Mouse (Mus musculus) ES-CJ7 (cell line): ENCODE data around the gene Gm6583.
A peak's percentile ranks its signal among the peaks of the same experiment; 100 is the strongest.

Source experiments
- DNase-seq: peaks from one replicate; pipeline ENCODE4 v3.0.0; 2011; ENCODE audit warnings: low read depth, low spot score

Gene Gm6583

DNA sequence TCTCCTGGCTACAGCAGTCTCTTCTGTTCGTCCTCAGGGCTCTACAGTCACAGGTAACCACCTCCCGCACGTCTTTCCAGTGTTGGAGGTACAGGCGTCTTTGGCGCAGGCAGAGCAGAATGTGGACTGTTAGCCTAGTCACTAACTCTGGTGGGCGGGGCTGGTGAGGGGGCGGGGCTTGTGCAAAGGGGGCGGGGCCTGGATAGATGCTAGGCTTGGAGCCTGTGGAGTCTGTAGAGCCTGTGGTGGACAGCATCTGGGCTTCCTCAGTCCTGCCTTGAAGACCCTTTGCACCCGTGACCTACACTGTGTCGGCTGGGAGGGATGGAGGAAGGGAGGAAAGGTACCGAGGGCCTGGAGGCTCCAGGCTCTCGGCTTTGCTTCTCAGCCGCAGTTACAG lies at the start of gene Gm6583:
Gm6583 (minus strand) TSS at position 124 of the 400 bp plus-strand sequence.
- peak; percentile 41 for DNase-seq

DNA sequence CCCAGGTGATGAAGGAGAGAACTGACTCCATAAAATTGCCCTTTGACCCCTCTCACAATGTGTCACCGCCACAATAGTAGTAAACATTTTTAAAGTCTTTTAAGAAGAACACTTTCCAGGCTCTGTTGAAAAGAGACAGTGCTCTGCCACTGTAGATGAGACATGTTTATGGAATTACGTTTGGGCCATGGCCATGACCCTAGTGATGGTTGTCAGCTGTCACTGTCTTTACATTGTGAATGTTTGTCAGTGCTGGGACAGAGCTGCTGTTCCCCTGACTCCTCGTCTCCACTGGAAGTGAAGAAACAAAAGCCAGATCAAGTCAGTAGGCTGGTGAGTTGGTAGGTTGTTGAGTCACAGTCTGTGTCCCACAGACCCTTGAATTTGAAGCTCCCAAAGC lies 46.6 kb upstream of the Gm6583 start:
- DNase-seq: no peak

DNA sequence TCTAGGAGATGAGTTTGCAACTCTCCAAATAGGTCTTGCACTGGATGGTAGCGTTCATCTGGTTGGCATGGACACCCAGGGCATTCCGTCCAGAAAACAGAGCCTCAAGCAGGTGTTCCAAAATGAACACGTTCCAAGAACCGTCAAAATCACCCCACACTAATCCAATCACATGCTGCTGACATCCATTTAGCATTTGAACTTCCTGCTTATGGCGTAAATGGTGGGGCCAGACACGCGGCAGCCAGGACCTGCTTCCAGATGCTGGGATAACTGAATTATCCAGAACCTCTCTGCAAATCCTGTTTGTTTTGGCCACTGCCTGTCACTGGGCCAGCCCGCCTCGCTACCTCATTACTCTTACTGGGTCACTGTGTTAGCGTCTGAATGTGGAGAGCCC lies 43.5 kb upstream of the Gm6583 start:
- DNase-seq: no peak

DNA sequence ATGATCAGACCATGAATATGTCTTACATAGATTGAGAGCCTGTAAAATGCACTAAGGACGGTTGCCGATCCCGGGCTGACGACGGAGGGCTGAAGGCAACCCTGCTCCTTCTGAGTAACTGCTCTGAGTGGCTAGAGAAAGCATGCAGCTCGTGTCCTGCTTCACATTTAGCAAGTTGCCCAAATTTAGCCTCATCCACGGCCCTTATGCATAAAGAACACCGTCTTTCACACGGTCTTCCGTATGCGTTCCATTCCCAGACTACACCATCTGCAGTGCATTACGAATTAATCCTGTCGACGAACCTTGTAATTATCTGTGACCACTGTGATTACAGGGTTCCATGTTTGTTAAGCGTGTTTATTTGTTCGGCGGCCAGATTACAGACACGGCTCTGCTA lies 40.2 kb upstream of the Gm6583 start:
- DNase-seq: no peak

DNA sequence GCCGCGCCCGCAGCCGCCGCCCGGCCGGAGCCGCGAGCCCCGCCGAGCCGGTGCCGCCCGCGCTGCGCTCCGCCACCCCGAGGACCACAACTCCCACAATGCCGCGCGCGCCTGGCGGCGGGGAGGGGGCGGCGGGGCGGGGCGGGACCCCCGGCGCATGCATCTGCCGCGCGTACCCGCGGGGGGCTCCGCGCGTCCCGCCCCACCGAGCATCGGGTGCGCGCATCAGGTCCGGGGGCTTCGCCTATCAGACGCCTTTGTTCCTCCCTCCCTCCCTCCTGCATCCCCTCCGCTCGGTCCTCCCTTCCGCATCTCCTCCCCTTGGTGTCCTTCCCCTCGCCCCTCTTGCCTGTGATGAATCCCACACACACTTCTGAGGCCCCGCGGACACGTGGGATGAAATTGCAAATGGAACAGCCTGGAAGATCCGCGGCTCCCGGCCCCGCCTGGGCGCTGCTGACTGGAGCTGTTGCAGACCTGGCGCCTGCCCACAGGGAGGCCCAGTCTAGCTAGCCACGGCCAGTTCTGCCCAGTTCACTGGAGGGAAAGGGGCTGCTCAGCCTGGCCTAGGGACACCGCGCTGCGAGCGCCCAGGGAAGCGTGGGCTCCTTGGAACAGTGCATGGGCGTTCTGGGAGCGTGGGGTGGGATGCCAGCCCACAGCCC lies 39.1 kb upstream of the Gm6583 start, which contains the start of gene Asphd2:
Asphd2 (minus strand) TSS at position 88 of the 665 bp plus-strand sequence.
- DNase-seq: peak; percentile 70

DNA sequence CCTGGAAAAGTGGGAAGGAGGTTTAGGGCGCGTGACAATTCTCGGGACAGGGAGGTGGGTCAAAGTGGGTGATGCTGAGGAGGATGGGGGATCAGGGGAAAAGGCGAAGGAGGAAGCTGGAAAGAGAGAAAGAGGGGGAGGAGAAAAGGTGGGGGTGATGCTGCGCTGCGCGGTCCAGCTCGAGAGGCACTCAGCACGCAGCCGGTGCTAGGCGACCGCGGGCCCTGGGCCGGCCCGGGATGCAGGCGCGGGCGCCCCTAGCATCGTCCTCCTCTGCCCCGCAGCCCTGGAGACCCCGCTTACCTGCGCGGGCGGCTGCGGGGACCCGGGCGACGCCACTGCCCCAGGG lies 38.6 kb upstream of the Gm6583 start:
- no peak for DNase-seq

DNA sequence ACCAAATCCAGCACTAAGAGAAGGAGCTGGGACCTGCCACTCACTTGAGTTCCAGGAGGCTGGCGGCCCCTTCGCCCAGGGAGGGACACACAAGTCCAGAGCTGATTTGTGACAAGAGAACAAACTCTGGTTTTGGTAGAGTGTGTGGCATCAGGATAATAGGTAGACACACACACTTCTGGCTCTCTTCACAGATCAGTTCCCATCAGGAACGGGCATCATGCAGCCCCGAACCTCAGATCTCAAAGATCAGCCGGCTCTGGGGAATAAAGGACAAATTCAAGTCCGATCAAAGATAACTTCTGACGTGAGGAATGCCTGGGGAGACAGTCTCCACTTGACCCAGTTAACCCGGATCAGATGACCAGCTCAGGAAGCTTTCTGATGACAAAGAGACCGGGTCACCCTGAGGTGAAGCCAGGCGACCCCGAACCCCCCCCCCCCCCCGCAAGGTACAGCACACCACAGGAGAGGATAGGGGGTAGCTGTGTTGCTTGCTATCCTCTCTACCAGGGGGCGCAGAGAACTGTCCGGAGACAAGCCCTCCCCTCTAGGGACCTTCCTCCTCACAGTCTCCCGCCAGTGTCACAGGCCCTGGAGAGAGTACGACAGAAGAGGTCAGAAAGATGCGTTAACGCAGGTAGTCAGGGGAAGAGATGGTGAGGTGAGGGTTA lies 38.0 kb upstream of the Gm6583 start:
- no peak for DNase-seq

DNA sequence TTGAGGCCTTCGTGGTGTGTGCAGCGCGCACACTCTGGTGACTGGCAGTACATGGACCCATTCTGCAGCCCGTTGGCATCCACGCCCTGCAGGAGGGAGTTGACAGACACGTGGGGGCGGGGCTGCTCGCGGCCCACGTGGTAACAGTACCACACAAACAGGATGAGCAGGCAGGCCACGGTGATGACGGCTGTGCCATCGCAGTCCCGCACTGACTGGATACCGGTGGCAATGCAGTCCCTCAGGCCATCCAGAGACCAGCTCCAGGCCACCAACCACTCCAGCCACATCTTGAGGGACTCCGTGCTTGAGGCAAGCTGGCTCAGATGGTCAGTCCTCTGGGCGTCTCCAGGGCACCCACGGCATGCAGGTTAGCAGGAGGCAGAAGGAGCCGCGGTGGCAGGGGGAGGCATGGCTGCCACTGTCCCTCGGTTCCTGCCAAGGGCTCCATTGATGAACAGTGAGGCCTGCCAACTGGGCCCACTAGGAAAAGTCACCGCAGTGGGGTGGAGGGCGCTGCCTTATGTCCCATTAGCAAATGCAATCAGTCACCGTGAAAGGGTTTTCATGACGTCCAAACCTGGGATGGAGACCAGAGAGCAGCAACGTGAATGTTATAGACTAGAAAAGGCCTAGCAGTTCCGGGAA lies 36.0 kb upstream of the Gm6583 start:
- peak; percentile 31 for DNase-seq

DNA sequence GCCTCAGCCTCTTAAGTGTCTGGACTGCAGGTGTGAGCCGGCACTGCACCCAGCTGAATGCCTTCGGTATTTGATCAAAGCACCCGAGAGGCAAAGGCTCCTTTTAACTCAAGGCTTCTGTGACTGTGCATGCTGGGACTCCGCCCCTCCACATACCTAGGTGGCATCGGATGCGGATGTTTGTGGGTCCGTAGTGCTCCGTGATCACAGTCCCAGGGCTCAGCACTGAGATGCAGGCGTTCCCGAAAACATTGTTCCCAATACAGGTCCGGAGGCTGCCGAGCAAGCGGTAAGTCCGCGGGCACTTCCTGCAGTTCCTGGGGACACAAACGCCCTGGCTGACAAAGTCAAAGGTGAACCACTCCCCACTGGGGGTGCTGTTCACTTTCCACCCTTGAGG lies 35.2 kb upstream of the Gm6583 start:
- DNase-seq: peak; percentile 50

DNA sequence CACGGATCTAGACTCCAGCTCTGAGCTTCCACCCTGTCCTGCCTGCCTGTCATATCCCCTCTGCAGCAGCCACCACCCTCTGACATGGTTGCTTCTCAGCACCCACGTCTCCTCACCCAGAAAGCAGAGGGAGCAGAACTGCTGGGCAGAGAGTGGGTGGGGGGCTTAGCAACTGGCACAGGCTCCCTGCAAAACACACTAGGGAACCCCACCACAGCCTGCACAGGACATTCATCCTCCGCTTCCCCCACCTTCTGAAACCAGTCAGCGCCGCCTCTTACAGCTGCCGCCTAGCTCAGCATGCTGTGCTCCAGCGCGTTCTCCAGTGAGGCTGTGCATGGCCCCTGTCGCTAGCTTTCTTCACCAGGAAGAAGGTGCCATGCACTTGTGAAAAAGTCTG lies 33.5 kb upstream of the Gm6583 start:
- no peak for DNase-seq

DNA sequence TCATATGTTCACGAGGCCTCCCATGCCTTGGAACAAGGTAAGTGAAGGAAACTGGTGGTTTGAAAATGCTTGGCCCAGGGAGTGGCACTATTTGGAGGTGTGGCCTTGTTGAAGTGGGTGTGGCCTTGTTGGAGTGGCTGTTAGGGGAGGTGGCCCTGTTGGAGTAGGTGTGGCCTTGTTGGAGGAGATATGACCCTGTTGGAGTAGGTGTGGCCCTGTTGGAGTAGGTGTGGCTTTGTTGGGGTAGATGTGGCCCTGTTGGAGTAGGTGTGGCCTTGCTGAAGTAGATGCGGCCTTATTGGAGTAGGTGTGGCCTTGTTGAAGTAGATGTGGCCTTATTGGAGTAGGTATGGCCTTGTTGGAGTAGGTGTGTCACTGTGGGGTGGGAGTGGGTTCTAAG lies 30.1 kb upstream of the Gm6583 start:
- DNase-seq: peak; percentile 91

DNA sequence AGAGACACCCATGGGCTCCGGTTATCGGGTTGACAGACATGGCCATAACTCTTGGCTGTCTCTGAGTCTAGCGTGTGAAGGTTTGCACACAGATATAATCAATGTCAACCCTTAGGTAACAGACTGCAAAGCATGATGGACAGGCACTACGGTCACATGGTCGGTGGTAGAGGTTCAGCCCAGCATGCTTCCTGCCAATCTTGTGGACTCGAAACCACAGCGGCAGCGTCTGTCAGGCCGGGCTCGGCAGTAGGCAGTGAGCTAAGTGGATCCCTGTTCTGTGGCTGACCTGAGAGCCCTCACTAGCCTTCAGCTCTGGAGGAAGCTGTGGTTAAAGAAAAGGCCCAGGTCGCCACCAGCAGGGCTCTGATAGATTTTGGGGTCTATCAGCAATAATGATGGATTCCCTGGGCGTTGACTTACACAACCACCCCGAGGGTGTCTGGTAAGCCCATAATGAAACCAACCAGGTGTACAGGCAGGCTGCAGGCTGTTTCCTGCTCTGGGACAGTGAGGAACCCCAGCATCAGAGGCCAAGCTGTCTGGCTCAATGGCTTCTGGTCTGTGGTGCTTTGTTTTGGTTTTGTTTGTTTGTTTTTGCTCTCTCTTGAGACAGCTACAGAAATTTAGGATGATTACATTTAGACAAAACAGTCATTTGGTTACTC lies 29.1 kb upstream of the Gm6583 start:
- DNase-seq: no peak

DNA sequence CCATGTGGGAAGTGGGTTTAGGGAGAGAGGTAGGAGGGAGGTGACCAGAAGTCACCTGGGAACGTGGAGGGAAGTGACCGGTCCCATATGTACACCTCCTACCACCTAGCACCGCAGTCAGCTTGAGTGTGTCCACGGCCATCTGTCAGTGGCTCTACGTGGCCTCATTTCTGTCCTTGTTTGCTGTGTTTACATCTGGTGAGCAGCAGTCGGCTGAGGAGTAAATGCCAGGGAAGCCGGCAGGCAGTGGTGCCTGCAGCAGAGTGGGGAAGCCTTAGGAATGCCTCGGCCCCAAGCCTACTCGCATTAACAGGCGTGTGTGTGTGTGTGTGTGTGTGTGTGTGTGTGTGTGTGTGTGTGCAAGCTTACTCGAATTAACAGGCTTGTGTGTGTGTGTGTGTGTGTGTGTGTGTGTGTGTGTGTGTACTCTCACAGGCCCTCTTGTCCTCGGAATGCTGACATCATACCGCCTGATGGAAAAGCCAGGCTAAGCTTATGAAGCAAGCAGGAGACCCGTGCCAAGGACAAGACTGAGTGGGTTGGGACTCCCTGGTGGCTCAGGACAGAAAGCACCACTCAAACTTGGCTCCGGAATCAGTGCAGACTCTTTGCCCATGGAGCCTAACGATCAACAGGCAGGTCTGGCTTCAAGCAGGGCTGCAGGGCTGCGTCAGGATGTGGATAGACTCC lies 27.0 kb upstream of the Gm6583 start:
- no peak for DNase-seq

DNA sequence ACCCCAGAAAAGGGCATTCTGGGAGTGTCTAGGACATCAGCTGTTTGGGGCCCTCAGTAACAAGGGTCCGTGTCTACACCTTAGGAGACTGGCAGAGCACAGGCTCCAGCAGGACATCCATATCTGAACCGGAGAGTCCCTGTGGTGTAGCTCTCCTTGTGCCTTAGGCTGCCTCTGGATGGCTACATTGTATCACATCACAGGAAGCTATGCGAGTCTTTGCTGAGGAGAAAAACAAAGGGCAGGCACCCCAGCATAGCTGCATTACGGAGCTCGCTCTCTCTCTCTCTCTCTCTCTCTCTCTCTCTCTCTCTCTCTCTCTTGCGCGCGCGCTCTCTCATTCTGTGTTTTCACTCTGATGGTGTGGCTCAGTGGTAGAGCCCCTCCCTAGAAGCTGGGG lies 26.2 kb upstream of the Gm6583 start:
- DNase-seq: no peak

DNA sequence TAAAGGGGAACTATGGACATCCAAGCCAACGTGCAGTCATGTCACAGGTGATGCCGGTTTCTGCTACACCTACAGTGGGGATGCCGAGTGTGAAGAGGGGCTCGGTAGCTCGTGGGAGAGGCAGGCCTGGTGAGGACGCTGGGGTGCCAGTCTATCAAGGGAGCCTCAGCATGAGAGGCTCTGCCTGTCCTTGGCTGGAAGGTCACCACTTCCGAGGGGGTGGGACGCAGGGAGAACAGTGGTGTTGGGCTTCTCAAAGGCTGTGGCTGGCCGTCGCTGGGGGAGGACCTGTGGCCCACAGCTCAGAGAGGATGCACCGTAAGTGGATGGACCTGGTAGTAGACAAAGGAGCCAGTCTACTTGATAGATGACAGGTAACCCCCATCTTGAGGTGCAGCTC lies 25.3 kb upstream of the Gm6583 start:
- DNase-seq: no peak

DNA sequence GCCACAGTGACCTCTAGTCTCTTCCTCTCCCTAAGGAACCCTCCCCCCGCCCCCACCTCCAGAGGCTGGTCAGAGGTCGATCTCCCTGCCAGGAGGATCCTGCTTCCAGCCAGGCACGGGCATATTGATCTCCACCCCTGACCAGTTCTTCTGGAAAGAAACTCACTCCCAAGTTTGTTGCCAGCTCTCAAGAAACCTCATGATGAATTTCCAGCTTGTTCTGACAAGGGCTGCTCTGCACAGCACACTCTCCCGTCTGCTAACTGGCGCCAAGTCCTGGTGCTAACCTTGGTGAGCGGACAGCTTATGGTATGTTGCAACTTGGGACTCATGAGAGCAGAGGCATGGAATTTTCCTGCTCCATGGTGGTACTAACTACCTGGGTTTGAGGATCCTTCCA lies 22.9 kb upstream of the Gm6583 start:
- no peak for DNase-seq

DNA sequence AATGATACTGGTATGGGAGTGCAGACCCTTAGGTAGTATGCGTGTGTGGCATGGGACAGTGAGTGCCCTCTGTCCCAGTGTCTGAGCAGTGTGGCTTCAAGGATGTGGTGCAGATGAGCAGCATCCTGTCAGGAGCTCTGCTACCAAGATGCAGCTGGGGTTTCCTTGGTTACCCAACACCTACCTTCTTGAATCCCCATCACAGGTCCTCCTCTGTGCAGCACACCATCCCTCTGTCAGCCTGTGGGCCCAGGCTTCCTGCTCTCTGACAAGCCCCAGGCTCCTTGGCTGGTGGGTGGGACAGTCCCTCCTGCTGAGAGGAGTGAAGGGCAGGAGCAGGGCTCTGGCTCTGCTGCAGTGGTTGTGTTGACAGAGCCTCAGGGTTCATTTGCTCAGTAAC lies 21.5 kb upstream of the Gm6583 start:
- no peak for DNase-seq

DNA sequence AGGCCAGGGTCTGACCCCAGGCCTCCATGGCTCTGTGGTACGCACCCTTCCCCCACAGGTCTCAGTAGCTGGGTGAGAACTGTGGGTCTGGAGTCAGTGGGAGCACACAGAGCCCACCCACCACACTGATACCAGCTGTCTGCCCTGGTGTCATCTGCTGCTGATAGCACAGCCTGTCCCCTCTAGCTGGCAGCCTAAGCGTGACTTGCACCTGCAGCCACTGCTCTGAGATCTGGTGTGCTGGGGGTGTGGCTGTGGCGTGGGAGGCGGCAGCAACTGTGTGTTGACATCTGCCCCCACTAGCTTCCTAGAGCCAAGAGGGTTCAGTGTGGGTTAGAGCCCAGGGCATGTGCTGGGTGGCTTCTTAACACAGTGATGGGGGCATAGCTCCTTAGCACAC lies 20.3 kb upstream of the Gm6583 start:
- no peak for DNase-seq

DNA sequence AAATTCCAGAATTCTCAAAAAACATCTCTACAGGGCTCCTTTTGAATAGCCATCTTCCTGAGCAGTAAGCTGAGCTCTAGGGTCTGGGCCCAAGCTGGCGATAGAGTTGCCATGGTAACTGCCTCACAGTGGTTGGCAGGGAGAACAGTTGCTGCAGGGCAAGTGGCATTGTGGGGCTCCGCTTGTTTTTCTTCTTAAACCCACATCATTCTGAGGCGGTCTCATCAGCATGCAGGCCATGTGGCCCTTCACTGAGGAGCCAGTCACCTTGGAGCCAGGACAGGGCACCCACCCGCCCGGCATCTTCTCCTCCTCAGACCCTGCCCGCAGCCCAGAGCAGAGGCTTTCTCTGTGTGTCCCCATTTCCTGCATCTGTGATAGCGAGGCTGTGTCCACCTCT lies 16.1 kb upstream of the Gm6583 start:
- DNase-seq: no peak

DNA sequence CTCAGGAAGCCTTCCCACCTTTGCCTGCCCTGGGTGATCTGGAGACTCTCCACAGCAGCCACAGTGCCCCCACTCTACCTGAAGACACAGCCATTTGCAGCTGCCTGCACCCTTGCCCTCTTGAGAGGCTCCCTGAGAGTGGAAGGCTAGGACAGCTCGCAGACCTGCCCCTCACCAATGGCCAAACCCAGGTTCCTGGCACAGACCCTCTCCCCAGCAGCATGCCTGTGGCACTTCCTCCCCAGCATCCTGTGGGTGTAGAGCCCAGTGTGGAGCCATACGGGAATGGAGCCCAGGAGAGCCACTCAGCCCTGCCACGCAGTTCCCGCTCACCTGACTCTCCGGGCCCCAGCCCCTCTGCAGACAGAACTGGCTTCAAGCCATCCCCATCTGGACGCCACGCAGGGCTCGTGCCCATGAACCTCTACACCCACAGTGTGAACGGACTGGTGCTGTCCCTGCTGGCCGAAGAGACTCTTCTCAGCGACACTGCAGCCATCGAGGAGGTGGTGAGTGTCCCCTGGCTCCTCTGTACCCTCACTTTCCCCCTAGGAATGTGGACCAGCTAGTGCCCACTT lies 14.5 kb upstream of the Gm6583 start:
- no peak for DNase-seq

DNA sequence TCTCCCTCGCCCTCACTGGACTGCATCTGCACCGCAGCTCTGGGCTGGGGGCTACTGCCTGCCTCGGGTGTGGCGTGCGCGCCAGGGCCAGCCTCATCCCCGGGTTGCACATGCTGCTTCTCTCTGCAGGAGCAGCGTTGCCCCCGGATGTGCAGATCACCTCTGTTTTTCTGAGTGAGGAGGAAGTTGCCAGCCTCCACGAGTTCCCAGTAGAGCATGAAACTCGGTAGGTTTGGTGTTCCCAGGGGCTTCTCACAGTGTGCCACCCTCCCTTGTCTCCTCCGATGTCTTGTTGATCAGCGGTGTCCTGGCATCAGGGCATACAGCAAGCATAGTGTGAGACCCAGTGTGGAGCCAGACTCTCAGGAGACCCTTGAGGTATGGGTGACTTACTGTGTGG lies 13.5 kb upstream of the Gm6583 start:
- DNase-seq: no peak

DNA sequence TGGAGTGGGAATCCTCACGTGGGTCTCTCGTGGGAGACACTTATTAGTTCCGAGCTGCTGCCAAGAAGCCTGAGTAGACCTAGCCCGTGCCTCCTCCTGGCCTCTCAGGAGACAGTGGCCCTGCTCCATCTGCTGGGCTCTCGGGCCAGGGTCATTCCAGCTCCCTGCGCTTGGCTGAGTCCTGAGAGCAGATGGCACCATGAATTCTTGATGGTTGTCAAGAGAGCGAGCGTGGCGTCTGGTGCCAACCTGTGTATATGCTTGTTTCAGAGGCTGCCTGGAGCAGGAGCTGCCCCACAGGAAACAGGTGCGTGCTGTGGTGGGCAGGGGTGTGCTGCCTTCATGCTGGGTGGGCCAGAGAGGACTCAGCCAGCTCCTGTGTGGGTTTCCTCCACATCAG lies 12.8 kb upstream of the Gm6583 start:
- no peak for DNase-seq
